8 mouse cellular contexts compared by ENCODE assay signal in genomic region chr15:97830253-97830787, GRCm38 (mm10). TPM values are rescaled to one million over a fixed set of nuclear protein-coding genes. Genes with fewer than 3 reads are reported as not detected.
A peak's percentile ranks its signal among the peaks of the same experiment; 100 is the strongest.
DNase-seq lines count a peak whose midpoint lies in the region; ATAC-seq lines count a peak whose summit lies in the region.

No protein-coding gene starts in this region.

- ATAC-seq in kidney, embryonic 15.5 days (replicated peaks; ENCODE audit: low FRiP score): no peak
- ATAC-seq in heart, embryonic 13.5 days (ENCODE audit: extremely low read depth, insufficient number of reproducible peaks, low FRiP score, low TSS enrichment): no peak
- ATAC-seq in liver, embryonic 13.5 days (ENCODE audit: low read depth): peak; percentile 10; the same call in 1 of the 2 replicates
- ATAC-seq in stomach, embryonic 15.5 days (ENCODE audit: insufficient read depth, low FRiP score, low read depth): no peak
- ATAC-seq in megakaryocyte progenitor cell, adult 5-6 weeks (replicated peaks; ENCODE audit: poor library complexity): no peak

- H3K4me1 ChIP-seq in kidney, embryonic 15.5 days: peaks cover 75% of the 10 kb centered on the region
- peaks cover 68% of the 10 kb centered on the region for H3K4me1 ChIP-seq in heart, embryonic 13.5 days
- H3K4me1 ChIP-seq in liver, embryonic 13.5 days (replicated peaks): peaks cover 83% of the 10 kb centered on the region
- peaks cover 54% of the 10 kb centered on the region for H3K4me1 ChIP-seq in stomach, embryonic 15.5 days

- H3K4me3 ChIP-seq in kidney, embryonic 15.5 days (replicated peaks): peak overlapping the region; percentile 88
- H3K4me3 ChIP-seq in heart, embryonic 13.5 days: peak overlapping the region; percentile 88
- H3K4me3 ChIP-seq in liver, embryonic 13.5 days (replicated peaks): peak overlapping the region; percentile 74
- peak overlapping the region; percentile 72 for H3K4me3 ChIP-seq in stomach, embryonic 15.5 days (replicated peaks)

- H3K9ac ChIP-seq in kidney, embryonic 15.5 days: peak overlapping the region; percentile 97
- H3K9ac ChIP-seq in heart, embryonic 13.5 days: peak overlapping the region; percentile 100
- H3K9ac ChIP-seq in liver, embryonic 13.5 days: peak overlapping the region; percentile 80
- H3K9ac ChIP-seq in stomach, embryonic 15.5 days: peak overlapping the region; percentile 82; the same call in 1 of the 2 replicates

- no peaks in the 10 kb centered on the region for H3K27me3 ChIP-seq in kidney, embryonic 15.5 days
- H3K27me3 ChIP-seq in heart, embryonic 13.5 days (replicated peaks): peaks cover 3% of the 10 kb centered on the region; the same call in 1 of the 2 replicates
- peaks cover 41% of the 10 kb centered on the region for H3K27me3 ChIP-seq in liver, embryonic 13.5 days
- H3K27me3 ChIP-seq in stomach, embryonic 15.5 days (replicated peaks): no peaks in the 10 kb centered on the region

- whole genome bisulfite sequencing in kidney, embryonic 15.5 days: 11% methylated on average over 12 of the region's 12 CpGs
- 19% methylated on average over 12 of the region's 12 CpGs for WGBS in heart, embryonic 13.5 days
- WGBS in liver, embryonic 13.5 days (ENCODE audit: insufficient replicate concordance): 15% methylated on average over 12 of the region's 12 CpGs
- 25% methylated on average over 12 of the region's 12 CpGs for WGBS in stomach, embryonic 15.5 days

- no peaks in the 10 kb centered on the region for H3K36me3 ChIP-seq in kidney, embryonic 15.5 days
- 0 out of 2 replicates have a peak, but pooled peaks cover 10% of the 10 kb centered on the region for H3K36me3 ChIP-seq in heart, embryonic 13.5 days
- no peaks in the 10 kb centered on the region for H3K36me3 ChIP-seq in liver, embryonic 13.5 days
- H3K36me3 ChIP-seq in stomach, embryonic 15.5 days: no peaks in the 10 kb centered on the region

- H3K27ac ChIP-seq in kidney, embryonic 15.5 days: peak overlapping the region; percentile 97
- H3K27ac ChIP-seq in heart, embryonic 13.5 days (replicated peaks): peak overlapping the region; percentile 98
- H3K27ac ChIP-seq in liver, embryonic 13.5 days: peak overlapping the region; percentile 75
- peak overlapping the region; percentile 95 for H3K27ac ChIP-seq in stomach, embryonic 15.5 days

- H3K4me2 ChIP-seq in kidney, embryonic 15.5 days: peak overlapping the region; percentile 87
- peak overlapping the region; percentile 84 for H3K4me2 ChIP-seq in heart, embryonic 13.5 days
- peak overlapping the region; percentile 94 for H3K4me2 ChIP-seq in liver, embryonic 13.5 days
- peak overlapping the region; percentile 82 for H3K4me2 ChIP-seq in stomach, embryonic 15.5 days

- DNase-seq in kidney, postnatal 14 days: no peak
- DNase-seq in adipocyte (ENCODE audit: low spot score): peak; percentile 78
- DNase-seq in liver, embryonic 13.5 days: no peak
- DNase-seq in adrenal gland, adult 8-10 months: no peak

- no peaks in the 10 kb centered on the region for H3K9me3 ChIP-seq in kidney, embryonic 15.5 days (replicated peaks)
- H3K9me3 ChIP-seq in heart, embryonic 13.5 days: no peaks in the 10 kb centered on the region
- H3K9me3 ChIP-seq in liver, embryonic 13.5 days (replicated peaks): no peaks in the 10 kb centered on the region
- H3K9me3 ChIP-seq in stomach, embryonic 15.5 days: no peaks in the 10 kb centered on the region

RNA-seq across cellular contexts. Expression of gene Hdac7, which starts 14.0 kb away (rescaled TPM):
- polyA plus RNA-seq in kidney, embryonic 15.5 days (2015; fragmentation: Nextera tagmentation; extraction: Ambion mirVana): 29.9 and 35.2 TPM in 2 replicates
- polyA plus RNA-seq in heart, embryonic 13.5 days (2015; fragmentation: Nextera tagmentation; extraction: Ambion mirVana): 23.4 and 23.7 TPM in 2 replicates
- polyA plus RNA-seq in liver, embryonic 13.5 days (2015; fragmentation: Nextera tagmentation; extraction: Ambion mirVana): 8.0 and 8.3 TPM in 2 replicates
- 22.1 and 23.6 TPM in 2 replicates for polyA plus RNA-seq in stomach, embryonic 15.5 days (2015; fragmentation: Nextera tagmentation; extraction: Ambion mirVana)
- total RNA-seq in megakaryocyte progenitor cell, adult 5-6 weeks (2015): 22.1 and 29.2 TPM in 2 replicates
- total RNA-seq in megakaryocyte progenitor cell, adult 5-6 weeks (2017): 12.6 and 14.0 TPM in 2 replicates
- total RNA-seq in adrenal gland, adult 8-10 months (2022): 100 to 1,000 TPM in 2 of 4 experiments, 10 to 100 TPM in 2; 86.1 to 106 (median 96.2) TPM

RNA-seq across cellular contexts. Expression of gene Slc48a1, which starts 52.0 kb away (rescaled TPM):
- polyA plus RNA-seq in kidney, embryonic 15.5 days (2015; fragmentation: Nextera tagmentation; extraction: Ambion mirVana): 57.5 and 58.8 TPM in 2 replicates
- polyA plus RNA-seq in heart, embryonic 13.5 days (2015; fragmentation: Nextera tagmentation; extraction: Ambion mirVana): 70.2 and 70.8 TPM in 2 replicates
- 89.5 and 101 TPM in 2 replicates for polyA plus RNA-seq in liver, embryonic 13.5 days (2015; fragmentation: Nextera tagmentation; extraction: Ambion mirVana)
- polyA plus RNA-seq in stomach, embryonic 15.5 days (2015; fragmentation: Nextera tagmentation; extraction: Ambion mirVana): 29.6 and 41.9 TPM in 2 replicates
- 83.0 and 94.4 TPM in 2 replicates for total RNA-seq in megakaryocyte progenitor cell, adult 5-6 weeks (2015)
- total RNA-seq in megakaryocyte progenitor cell, adult 5-6 weeks (2017): 62.7 and 70.0 TPM in 2 replicates
- total RNA-seq in adrenal gland, adult 8-10 months (2022): 100 to 1,000 TPM; 120 to 216 (median 160) TPM
